Mouse (Mus musculus): ENCODE results near the gene Gm5724.

- TF ChIP-seq CTCF (IDR thresholded peaks at IDR 0.05; ENCODE audit: low read depth) (no peak), EP300 (IDR thresholded peaks at IDR 0.05; ENCODE audit: low read depth) (no peak)
These were observed 86.6 kb downstream of the Gm5724 start for GRCm38 (mm10) chr6:141687008-141687407.
